Mouse (Mus musculus): ENCODE measurements around the gene Tub.

- TF ChIP-seq HCFC1 (IDR thresholded peaks at IDR 0.05; ENCODE audit: borderline replicate concordance, insufficient read depth, low read length) (no peak), MAFK (IDR thresholded peaks at IDR 0.05; ENCODE audit: insufficient read depth, low read depth, low read length) (no peak), ZNF384 (IDR thresholded peaks at IDR 0.05; ENCODE audit: low read depth, low read length) (no peak)
Observed at GRCm38 (mm10) chr7:109010720-109011595, 60.8 kb downstream of the Tub start.

All from ES-E14 (cell line).